Mouse (Mus musculus) left cerebral cortex, postnatal 10 days (tissue): ENCODE measurements at regions not wholly inside any gene's neighbourhood (a gene's known extent, or its start where the extent isn't known, plus 50 kb on each side); places are given as distances from the start of the nearest gene placed in this dataset.
A peak's percentile ranks its signal among the peaks of the same experiment; 100 is the strongest.

Experiments
- DNase-seq, 2 experiments: peaks; one replicate each; pipeline ENCODE4 v3.0.0; 2021 to 2022; ENCODE audit warnings: low spot score in 2 of 2, mixed read lengths in 1 of 2; ENCODE audit errors: extremely low spot score in 1 of 2
- intact Hi-C: fragments of 180-260 bp; cut with DNase I; formaldehyde crosslinking; loops from one replicate; pipeline ENCODE4 v1.15.1; 2025

- intact Hi-C loops, result loop anchor here (5.0 kb wide), 1 partner anchor 544 kb away; no protein-coding TSS in a partner anchor
- peak; percentile 10 for DNase-seq
Measured at GRCm38 (mm10) chrX:61046700-61047099, 138.7 kb downstream of the Cdr1 start.

- intact Hi-C loops, result loop anchor here (2.0 kb wide), 1 partner anchor 150 kb away; the partner anchor contains the start of gene Sox3
- DNase-seq, result no peak
Measured at GRCm38 (mm10) chrX:61043147-61043546, 142.2 kb downstream of the Cdr1 start.
